Mouse (Mus musculus) lung, postnatal 36 days (tissue): ENCODE results near the gene Ubtd1.

Experiments
- DNase-seq: peaks from one replicate; pipeline ENCODE4 v3.0.0; 2022; ENCODE audit warnings: mixed read lengths

The Ubtd1 gene

DNA sequence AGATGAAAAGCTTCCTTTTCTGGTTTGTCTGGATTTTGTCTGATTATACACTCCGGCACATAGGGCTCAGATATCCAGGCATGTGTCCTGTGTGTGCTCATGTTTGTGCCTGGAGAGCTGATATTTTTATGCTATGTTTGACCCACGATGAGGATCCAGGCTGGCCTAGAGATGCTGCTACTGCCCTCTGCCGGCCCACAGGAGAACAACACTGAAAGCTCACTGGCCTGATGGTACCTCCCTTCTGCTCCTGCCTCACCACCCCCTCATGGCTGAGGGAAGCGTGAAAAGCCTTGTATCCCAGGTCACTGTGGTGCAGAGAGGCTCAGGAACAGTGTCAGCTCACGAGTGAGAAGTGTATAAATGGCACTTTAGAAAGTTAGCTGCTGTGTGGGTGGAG, 44.6 kb downstream of the Ubtd1 start:
- DNase-seq: peak; percentile 93

- DNase-seq: no peak
These were observed 49.5 kb downstream of the Ubtd1 start for GRCm38 (mm10) chr19:42031112-42031511.

GRCm38 (mm10) chr19:42033611-42034010, 52.0 kb downstream of the Ubtd1 start:
- no peak for DNase-seq

DNA sequence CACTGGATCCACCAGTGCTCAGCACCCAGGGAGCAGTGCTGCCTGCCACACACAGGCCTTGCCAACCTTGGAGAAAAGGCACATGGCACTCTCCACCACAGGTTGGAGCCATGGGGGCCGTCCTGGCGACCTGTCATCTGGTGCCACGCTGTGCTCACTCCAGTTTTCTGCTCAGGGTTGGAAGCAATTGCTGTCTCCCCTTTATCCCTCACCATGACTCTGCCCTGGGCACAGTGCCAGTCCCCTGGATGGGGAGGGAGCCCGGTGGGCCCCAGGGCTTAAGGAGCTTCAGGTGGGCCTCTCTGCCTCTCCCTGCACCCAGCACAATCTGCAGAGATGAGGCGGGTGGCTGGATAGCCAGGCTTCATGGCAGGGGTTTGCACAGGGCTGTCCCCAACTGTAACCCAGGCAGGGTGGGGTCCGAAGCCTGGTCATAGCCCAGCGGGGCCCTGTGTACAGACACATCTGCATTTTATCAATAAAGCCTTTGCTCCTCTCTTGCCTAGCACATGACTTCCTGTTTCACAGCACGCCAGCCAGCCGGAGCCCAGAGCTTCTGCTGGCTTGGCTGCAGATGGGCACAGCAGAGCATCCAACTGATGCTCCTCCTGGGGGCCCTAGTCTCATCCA, 52.7 kb downstream of the Ubtd1 start:
- DNase-seq: no peak

- no peak for DNase-seq
These were observed 53.4 kb downstream of the Ubtd1 start for GRCm38 (mm10) chr19:42034881-42035455.

DNA sequence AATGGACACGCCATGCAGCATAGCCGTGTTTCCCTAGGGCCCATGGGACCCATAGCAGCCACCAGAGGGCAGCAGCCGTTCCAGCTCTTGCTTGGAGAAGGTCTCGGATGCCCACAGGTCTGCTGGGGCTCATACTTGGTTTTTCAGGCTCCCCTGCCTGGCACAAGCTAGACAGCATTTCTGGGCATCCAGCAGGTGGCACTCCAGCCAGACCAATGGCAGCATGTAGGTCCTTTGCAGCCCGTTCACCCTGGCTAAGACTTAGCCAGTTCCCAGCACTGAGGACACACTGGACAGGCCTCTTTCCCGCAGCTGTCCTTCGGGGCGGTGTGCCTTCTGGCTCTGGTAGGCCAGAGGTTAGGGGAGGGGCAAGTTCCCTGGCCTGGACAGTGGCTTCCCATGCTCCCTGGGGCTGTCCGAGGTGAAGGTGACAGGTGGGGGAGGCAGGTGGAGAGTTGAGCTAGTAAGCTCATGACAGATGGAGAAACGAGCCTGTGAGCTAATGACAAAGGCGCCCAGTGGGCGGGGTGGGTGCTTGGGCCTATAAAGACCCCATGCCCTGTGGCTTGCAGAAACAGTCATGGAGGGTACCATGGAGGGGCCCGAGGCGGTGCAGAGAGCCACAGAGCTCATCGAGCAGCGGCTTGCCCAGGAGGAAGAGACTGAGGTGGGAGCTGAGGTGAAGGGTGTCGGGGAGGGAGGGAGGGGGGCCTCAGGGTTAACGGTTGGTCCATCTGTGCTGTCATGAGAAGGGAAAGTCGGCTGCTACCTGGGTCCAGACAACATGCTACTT, 54.1 kb downstream of the Ubtd1 start, which contains the start of gene Ankrd2:
Gene Ankrd2 (plus strand): TSS at position 545 of the 793 bp plus-strand sequence.
- DNase-seq: peak; percentile 94

DNA sequence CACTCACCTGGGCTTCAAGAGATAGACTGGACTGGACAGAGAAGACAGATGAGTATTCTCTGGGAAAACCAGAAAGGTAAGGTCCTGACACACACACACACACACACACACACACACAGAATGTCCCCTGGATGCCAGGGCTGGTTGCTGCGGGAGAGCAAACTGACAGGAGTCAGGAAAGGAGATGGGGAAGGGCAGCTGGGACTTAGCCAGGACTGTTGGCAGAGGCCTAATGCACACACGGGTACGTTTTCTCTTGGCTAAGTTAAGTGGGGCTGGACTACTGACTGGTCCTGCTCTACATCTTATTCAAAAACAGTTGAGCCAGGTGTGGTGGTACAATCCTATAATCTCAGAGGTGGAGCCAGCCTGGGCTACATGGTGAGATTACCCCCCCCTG, 54.8 kb downstream of the Ubtd1 start:
- DNase-seq: no peak

DNA sequence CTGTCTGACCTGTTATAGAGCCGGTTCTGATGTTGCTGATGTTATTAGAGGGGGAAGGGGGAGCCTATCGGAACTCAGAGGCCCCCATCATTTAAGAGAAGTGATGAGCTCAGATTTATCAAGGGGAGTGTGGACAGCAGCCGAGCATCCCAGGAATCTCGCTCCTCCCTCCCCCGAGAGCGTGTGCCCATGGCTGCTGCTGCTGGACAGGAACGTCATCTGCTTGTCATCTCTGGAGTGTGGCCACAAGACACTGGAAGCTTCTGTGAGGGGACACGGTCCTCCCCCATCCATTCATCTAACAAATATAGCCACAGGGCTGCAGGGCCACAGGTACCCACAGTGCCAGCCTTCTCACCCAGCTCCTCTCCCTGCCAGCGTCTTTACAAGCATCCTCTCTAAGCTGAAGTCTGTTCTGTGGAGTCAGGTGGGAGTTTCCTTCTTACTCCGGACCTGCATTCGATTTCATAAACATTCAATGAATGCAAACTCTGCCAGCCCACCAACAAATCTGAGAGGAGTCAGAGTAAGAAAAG, 55.7 kb downstream of the Ubtd1 start:
- DNase-seq: no peak

DNA sequence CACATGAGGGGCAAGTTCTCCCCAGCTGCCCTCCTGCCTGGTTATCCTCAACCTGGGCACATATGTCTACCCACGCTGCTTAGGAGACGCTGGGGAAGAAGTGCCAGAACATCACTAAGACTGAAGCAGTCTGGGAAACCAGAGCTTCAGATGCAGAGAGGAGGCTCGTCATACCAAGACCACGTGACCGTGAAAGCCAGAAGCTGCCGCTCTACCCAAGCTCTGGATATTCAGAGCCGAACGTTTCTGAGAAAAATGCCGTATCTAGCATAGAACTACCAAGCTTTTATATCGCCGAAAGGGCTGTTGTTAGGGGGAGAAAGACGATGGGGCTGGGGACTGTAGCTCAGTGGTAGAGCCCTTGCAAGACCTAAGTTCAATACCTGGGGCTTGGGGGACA, 56.7 kb downstream of the Ubtd1 start:
- no peak for DNase-seq

GRCm38 (mm10) chr19:42043988-42044387, 62.4 kb downstream of the Ubtd1 start:
- DNase-seq: no peak

DNA sequence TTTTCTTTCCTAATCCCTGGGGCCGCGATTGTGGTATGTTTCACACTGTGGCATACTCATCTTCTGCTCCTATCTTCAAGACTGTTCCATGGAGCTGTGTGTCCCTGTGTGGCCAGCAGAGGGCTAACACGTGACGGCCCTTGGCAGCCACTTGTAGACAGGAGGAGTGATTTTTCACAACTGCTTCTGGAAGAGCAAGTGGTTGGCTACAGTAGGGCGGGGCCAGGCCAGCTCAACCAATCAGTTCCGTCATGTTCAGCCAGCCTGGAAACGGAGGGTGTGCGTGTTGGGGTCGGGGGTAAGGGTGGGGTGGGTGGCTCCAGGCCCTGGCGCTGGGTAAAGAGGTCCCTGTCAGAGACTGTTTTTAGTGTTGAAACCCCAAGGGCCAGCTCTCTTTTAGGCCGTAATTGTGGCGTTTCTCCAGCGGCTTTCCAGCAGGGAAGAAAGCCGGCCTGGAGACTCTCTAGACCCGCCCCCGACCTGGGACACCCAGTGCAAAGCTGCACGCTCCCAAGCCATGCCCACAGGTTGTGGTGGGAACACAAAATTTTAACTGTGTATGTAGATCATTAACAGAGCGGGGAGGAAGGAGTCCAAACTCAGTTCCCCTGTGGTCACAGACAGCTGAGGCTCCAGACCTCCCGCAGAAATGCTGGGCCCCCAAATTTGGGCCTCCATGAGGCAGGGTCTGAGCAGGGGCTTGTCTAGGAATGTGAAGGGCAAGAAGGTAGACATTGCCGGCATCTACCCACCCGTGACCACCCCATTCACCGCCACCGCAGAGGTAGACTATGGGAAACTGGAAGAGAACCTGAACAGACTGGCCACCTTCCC, 63.9 kb downstream of the Ubtd1 start, which contains the start of gene Hoga1:
Gene Hoga1 (plus strand): TSS at position 342 of the 834 bp plus-strand sequence.
- DNase-seq: peak; percentile 94

DNA sequence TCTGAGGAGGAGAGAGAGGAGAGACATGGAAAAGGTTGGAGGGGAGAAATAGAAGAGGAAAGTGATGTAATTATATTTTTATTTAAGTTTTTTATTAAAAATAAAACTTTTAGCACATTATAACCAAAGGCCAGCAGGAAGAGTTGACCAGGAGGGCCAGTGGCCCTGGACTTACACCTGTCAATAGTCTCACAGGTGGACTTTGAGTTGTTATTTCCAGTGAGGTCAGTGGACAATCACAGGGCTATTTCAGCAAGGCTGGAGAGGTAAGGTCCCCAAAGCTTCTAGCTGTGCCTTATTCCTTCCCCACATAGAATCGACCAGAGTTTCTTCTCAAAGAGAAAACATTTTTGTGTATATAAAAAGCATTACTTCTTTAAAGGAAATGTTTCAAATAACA, 68.7 kb downstream of the Ubtd1 start:
- no peak for DNase-seq

DNA sequence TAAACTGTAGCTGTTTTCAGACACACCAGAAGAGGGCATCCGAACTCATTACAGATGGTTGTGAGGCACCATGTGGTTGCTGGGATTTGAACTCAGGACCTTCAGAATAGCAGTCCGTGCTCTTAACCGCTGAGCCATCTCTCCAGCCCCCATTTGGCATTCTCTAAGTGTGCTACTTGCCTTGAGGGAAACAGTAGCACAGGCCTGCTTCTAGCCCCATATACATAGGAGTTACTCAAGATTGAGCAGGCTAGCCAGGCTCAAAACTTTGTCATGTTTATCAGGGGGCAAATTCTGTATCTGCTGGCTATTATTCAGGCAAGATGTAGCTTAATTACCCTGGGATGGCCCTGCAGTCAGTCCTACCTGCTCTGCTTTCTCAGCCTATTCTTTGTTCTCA, 69.8 kb downstream of the Ubtd1 start:
- DNase-seq: no peak

GRCm38 (mm10) chr19:42051948-42052347, 70.4 kb downstream of the Ubtd1 start, which contains the start of gene 4933411K16Rik:
Gene 4933411K16Rik (plus strand): TSS chr19:42052248.
- DNase-seq: no peak

DNA sequence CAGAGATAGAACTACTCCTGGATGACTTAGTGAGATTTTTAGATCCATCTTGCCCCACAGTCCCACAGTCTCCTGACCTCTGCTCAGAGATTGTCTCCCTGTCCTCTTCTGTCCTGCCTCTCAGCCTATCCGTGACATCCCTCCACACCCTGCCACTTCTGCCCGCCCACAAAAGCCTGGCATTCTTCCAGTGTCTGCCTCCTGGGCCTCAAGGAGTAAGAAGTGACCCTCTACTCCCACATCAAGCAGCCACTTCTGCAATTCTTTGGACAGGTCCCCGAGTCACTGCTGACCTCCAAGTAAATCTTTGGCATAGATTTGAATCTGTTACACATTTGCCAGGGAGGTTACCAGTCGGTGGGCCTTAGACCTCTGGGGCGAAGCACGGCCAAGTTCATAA, 72.7 kb downstream of the Ubtd1 start:
- peak; percentile 61 for DNase-seq

- no peak for DNase-seq
These were observed 74.3 kb downstream of the Ubtd1 start for GRCm38 (mm10) chr19:42055881-42056280.

DNA sequence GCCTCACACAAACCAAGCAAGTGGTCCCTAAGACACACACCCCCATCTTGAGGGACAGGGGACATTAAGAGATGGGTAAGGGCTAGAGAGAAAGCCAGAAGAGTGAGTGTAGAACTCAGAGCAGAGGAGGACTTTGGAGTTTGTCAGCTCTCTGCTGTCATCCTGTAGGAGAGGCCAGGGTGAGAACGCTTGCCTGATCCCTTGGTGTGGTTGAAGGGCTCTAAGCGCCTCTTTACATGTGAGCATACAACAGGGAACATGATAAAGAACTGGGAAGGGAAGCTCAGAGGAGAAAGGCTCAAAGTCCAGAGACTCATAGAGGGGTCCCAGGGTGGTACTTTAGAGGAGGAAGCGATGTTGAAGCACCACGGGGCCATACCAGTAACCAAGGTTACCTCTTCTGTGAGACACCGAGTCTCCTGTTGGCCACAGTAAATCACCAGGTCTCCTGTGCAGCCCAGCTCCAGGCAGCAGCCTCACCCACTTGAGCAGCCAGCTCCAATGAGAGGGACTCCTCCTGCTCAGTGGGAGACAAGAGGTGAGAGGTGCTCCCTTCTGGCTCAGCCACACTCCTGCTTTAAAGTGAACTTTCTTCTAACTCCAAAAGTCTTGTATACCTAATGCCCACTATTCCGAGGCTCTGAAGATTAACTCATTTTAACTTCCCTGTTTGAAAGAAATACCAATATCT, 75.3 kb downstream of the Ubtd1 start:
- DNase-seq: no peak

GRCm38 (mm10) chr19:42058426-42058825, 76.9 kb downstream of the Ubtd1 start:
- peak; percentile 11 for DNase-seq

DNA sequence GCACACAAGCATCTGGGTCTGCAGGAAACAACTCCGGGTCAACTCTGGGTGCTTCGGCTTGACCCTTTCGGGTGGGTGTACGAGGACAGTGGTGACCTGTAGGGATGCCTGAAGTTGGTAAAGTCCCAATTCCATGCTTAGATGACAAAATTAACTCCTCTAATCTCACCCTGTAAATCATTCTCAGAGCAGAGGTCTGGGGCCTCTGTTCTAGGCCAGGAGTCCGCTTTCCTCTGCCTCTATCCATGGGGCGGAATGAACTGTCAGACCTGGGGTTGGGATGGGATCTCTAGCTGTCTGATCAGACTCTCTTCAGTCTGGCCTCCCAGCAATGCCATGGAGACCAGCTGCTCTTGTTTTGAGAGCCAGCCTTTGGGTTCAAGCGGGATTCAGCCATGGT, 79.9 kb downstream of the Ubtd1 start:
- DNase-seq: no peak

- peak; percentile 74 for DNase-seq
These were observed 87.1 kb downstream of the Ubtd1 start for GRCm38 (mm10) chr19:42068441-42069240.

DNA sequence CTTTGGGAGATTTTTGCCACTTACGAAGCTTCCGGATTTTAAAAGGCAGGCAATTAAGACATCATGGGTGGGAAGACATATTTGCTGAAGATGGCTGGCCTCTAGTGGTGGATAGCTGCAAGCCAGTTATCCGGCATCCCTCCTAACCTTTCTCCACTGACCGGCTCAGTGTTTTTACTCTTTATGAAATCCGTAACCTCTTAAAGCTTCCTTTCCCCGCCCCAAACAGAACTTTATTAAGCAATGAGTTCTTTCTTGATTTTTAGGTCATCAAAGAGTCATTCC, 87.6 kb downstream of the Ubtd1 start:
- peak; percentile 69 for DNase-seq
